Mouse (Mus musculus): ENCODE results near the gene Gm49776. TPM values are rescaled to one million over a fixed set of nuclear protein-coding genes. Genes with fewer than 3 reads are reported as not detected.

Gm49776 gene
- polyA plus RNA-seq, 2 experiments: 0.53 to 3.4 TPM

- peak within 1 kb of the TSS; percentile 83 for H3K4me3 ChIP-seq (replicated peaks; ENCODE audit: low read length)
- peak within 1 kb of the TSS; percentile 86 for H3K9ac ChIP-seq (ENCODE audit: low read depth, low read length, severe bottlenecking)
- peaks cover 20% of the 10 kb centered on the region for H3K36me3 ChIP-seq (ENCODE audit: control insufficient read depth, insufficient read depth, low read length)
- no peaks in the 10 kb centered on the region for H3K9me3 ChIP-seq (ENCODE audit: control insufficient read depth, low read length)
- no peaks in the 10 kb centered on the region for H3K27me3 ChIP-seq (ENCODE audit: control insufficient read depth, insufficient read depth, low read length)
- peak within 1 kb of the TSS; percentile 77 for H3K4me2 ChIP-seq (replicated peaks; ENCODE audit: low read depth, low read length, severe bottlenecking)
- TF ChIP-seq POLR2A (IDR thresholded peaks at IDR 0.05; ENCODE audit: borderline replicate concordance, extremely low read depth, insufficient read depth, insufficient read length): no peak
- WGBS: under 1% methylated on average over 46 of the region's 79 CpGs
- ATAC-seq (ENCODE audit: low FRiP score, low read depth): peak; percentile 88
- DNase-seq (ENCODE audit: low spot score): peak; percentile 85
- H3K4me1 ChIP-seq (ENCODE audit: control insufficient read depth, insufficient read depth, low read length): peaks cover 19% of the 10 kb centered on the region
- peak within 1 kb of the TSS; percentile 71 for H3K27ac ChIP-seq (replicated peaks; ENCODE audit: low read depth, low read length)
These were observed 23.3 kb downstream of the Gm49776 start, which contains the start of gene Zdhhc8 for GRCm38 (mm10) chr16:18234671-18235388. TSS of gene Zdhhc8 (minus strand) at chr16:18235136.

GRCm38 (mm10) chr16:18233919-18234670 is 24.0 kb downstream of the Gm49776 start:
- no peak for DNase-seq (ENCODE audit: low spot score)
- Histone ChIP-seq H3K9ac (ENCODE audit: low read depth, low read length, severe bottlenecking) (peak overlapping the region; percentile 86), H3K4me3 (replicated peaks; ENCODE audit: low read length) (peak overlapping the region; percentile 83), H3K4me2 (replicated peaks; ENCODE audit: low read depth, low read length, severe bottlenecking) (peak overlapping the region; percentile 77), H3K36me3 (ENCODE audit: control insufficient read depth, insufficient read depth, low read length) (peaks cover 15% of the 10 kb centered on the region), H3K9me3 (ENCODE audit: control insufficient read depth, low read length) (no peaks in the 10 kb centered on the region), H3K27ac (replicated peaks; ENCODE audit: low read depth, low read length) (peak overlapping the region; percentile 71), H3K27me3 (ENCODE audit: control insufficient read depth, insufficient read depth, low read length) (no peaks in the 10 kb centered on the region), H3K4me1 (ENCODE audit: control insufficient read depth, insufficient read depth, low read length) (peaks cover 23% of the 10 kb centered on the region)
- TF ChIP-seq POLR2A (IDR thresholded peaks at IDR 0.05; ENCODE audit: borderline replicate concordance, extremely low read depth, insufficient read depth, insufficient read length): no peak
- no peak for ATAC-seq (ENCODE audit: low FRiP score, low read depth)
- 20% methylated on average over 13 of the region's 13 CpGs for WGBS

DNA sequence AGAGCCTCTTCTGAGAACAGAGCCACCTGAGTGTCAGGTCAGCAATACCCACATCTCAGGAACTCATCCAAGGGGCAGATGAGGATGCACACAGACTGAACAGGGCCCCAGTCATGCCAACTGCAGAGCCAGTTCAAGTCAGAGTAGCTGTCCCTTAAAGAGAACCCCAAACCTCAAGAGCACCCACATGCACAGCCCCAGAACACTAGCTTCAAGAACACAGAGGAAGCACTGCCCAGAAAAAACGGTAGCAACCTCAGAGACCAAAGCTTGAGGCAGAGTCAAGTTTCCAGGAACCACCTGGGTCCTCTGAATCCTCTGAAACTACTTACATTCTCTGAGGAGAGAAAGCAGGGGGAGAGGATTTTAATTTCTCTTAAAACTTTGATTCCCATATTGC is 24.7 kb downstream of the Gm49776 start:
- H3K36me3 ChIP-seq (ENCODE audit: control insufficient read depth, insufficient read depth, low read length): peaks cover 15% of the 10 kb centered on the region
- H3K4me1 ChIP-seq (ENCODE audit: control insufficient read depth, insufficient read depth, low read length): peaks cover 23% of the 10 kb centered on the region
- no peaks in the 10 kb centered on the region for H3K9me3 ChIP-seq (ENCODE audit: control insufficient read depth, low read length)
- 32% methylated on average over 1 of the region's 1 CpGs for WGBS
- no peak overlapping the region for H3K9ac ChIP-seq (ENCODE audit: low read depth, low read length, severe bottlenecking)
- H3K27ac ChIP-seq (replicated peaks; ENCODE audit: low read depth, low read length): no peak overlapping the region
- DNase-seq (ENCODE audit: low spot score) (no peak), ATAC-seq (ENCODE audit: low FRiP score, low read depth) (no peak)
- H3K4me3 ChIP-seq (replicated peaks; ENCODE audit: low read length): no peak overlapping the region
- no peaks in the 10 kb centered on the region for H3K27me3 ChIP-seq (ENCODE audit: control insufficient read depth, insufficient read depth, low read length)
- H3K4me2 ChIP-seq (replicated peaks; ENCODE audit: low read depth, low read length, severe bottlenecking): peak overlapping the region; percentile 77
- TF ChIP-seq POLR2A (IDR thresholded peaks at IDR 0.05; ENCODE audit: borderline replicate concordance, extremely low read depth, insufficient read depth, insufficient read length): no peak

DNA sequence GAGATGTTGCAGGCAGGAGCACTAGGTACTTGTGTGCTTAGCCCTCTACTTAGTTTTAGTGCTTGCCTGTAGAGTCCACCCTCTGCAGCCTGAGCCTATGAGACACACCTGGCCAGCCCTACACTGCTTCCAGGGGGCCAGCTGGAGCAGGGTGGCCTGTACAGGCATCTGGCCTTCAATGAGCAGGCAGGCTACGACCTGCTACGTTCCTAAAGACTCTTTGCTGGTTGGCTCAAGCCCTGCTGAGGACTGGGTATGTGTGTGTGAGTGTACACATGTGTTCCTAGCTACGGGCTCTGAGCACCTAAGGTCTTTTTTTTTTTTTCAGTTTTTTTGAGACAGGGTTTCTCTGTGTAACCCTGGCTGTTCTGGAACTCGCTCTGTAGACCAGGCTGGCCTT is 26.7 kb downstream of the Gm49776 start:
- ATAC-seq (ENCODE audit: low FRiP score, low read depth) (no peak), DNase-seq (ENCODE audit: low spot score) (no peak)
- Histone ChIP-seq H3K27me3 (ENCODE audit: control insufficient read depth, insufficient read depth, low read length) (no peaks in the 10 kb centered on the region), H3K4me1 (ENCODE audit: control insufficient read depth, insufficient read depth, low read length) (peaks cover 23% of the 10 kb centered on the region), H3K9me3 (ENCODE audit: control insufficient read depth, low read length) (no peaks in the 10 kb centered on the region), H3K9ac (ENCODE audit: low read depth, low read length, severe bottlenecking) (no peak overlapping the region), H3K27ac (replicated peaks; ENCODE audit: low read depth, low read length) (no peak overlapping the region), H3K4me2 (replicated peaks; ENCODE audit: low read depth, low read length, severe bottlenecking) (no peak overlapping the region), H3K4me3 (replicated peaks; ENCODE audit: low read length) (no peak overlapping the region), H3K36me3 (ENCODE audit: control insufficient read depth, insufficient read depth, low read length) (peaks cover 26% of the 10 kb centered on the region)
- no peak for TF ChIP-seq POLR2A (IDR thresholded peaks at IDR 0.05; ENCODE audit: borderline replicate concordance, extremely low read depth, insufficient read depth, insufficient read length)
- WGBS: 64% methylated on average over 4 of the region's 4 CpGs

DNA sequence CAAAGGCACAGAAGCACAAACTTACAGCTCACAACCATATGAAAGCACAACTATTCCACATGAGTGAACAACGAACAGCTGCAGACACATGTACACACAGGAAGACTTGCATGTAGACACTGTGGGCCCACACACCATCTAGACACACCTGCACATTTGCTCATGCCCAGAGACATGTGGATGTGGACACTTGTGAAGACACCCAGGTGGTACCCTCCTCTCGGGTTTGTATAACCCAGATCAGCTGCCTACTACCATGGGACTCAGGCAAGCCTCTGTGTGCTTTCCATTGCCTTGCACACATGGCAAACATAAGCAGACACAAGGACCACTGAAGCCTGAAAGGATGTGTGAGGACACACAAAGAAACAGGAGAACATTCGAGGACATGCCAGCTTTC is 27.1 kb downstream of the Gm49776 start:
- Histone ChIP-seq H3K4me2 (replicated peaks; ENCODE audit: low read depth, low read length, severe bottlenecking) (no peak overlapping the region), H3K9me3 (ENCODE audit: control insufficient read depth, low read length) (no peaks in the 10 kb centered on the region), H3K27ac (replicated peaks; ENCODE audit: low read depth, low read length) (no peak overlapping the region), H3K9ac (ENCODE audit: low read depth, low read length, severe bottlenecking) (no peak overlapping the region), H3K4me3 (replicated peaks; ENCODE audit: low read length) (no peak overlapping the region), H3K27me3 (ENCODE audit: control insufficient read depth, insufficient read depth, low read length) (no peaks in the 10 kb centered on the region), H3K4me1 (ENCODE audit: control insufficient read depth, insufficient read depth, low read length) (peaks cover 23% of the 10 kb centered on the region), H3K36me3 (ENCODE audit: control insufficient read depth, insufficient read depth, low read length) (peaks cover 30% of the 10 kb centered on the region)
- ATAC-seq (ENCODE audit: low FRiP score, low read depth): no peak
- 80% methylated on average over 3 of the region's 3 CpGs for WGBS
- no peak for DNase-seq (ENCODE audit: low spot score)
- TF ChIP-seq POLR2A (IDR thresholded peaks at IDR 0.05; ENCODE audit: borderline replicate concordance, extremely low read depth, insufficient read depth, insufficient read length): no peak
